Mouse (Mus musculus) MEL (cell line): Measurements from ENCODE around the gene Aspg. TPM values are rescaled to one million over a fixed set of nuclear protein-coding genes. Genes with fewer than 3 reads are reported as not detected.

Experiments used
- DNase-seq: peaks from one replicate; pipeline ENCODE4 v3.0.0; 2011; ENCODE audit warnings: low read depth, low spot score
- H3K27ac ChIP-seq: 2 replicates; pipeline ENCODE4 v1.5.1; 2012; ENCODE audit warnings: low read depth, mild to moderate bottlenecking, control low read depth, low read length, moderate library complexity; ENCODE audit not compliant: control insufficient read depth
- H3K27me3 ChIP-seq, 2 experiments: fragments of 150-350 bp in 1 of 2; sonication (generic) in 1 of 2; 2 replicates each; pipeline ENCODE4 v1.6.1; 2012; ENCODE audit warnings: low read length in 2 of 2, mild to moderate bottlenecking in 2 of 2, improper control_type of control experiment in 1 of 2, moderate library complexity in 1 of 2; ENCODE audit not compliant: insufficient read depth in 2 of 2, control insufficient read depth in 1 of 2
- H3K36me3 ChIP-seq, 2 experiments: 2 replicates each; pipeline ENCODE4 v1.6.1; 2012 to 2014; ENCODE audit warnings: low read length in 2 of 2, improper control_type of control experiment in 1 of 2, inconsistent platforms in 1 of 2, mild to moderate bottlenecking in 1 of 2; ENCODE audit not compliant: insufficient read depth in 2 of 2, control insufficient read depth in 1 of 2
- H3K4me1 ChIP-seq, 2 experiments: fragments of 150-350 bp in 1 of 2; sonication (generic) in 1 of 2; 2 replicates each; pipeline ENCODE4 v1.6.1; 2012; ENCODE audit warnings: low read length in 2 of 2, improper control_type of control experiment in 1 of 2, mild to moderate bottlenecking in 1 of 2; ENCODE audit not compliant: insufficient read depth in 2 of 2, control insufficient read depth in 1 of 2
- H3K4me3 ChIP-seq, 2 experiments: fragments of 150-350 bp in 1 of 2; sonication (generic) in 1 of 2; 2 replicates each; pipeline ENCODE4 v1.5.1; 2012; ENCODE audit warnings: low read depth in 2 of 2, low read length in 2 of 2, mild to moderate bottlenecking in 2 of 2, moderate library complexity in 2 of 2, control low read depth in 1 of 2, improper control_type of control experiment in 1 of 2; ENCODE audit not compliant: control insufficient read depth in 1 of 2, insufficient read depth in 1 of 2
- H3K79me2 ChIP-seq: 2 replicates; pipeline ENCODE4 v1.6.1; 2012; ENCODE audit warnings: mild to moderate bottlenecking, low read length, moderate library complexity; ENCODE audit not compliant: control insufficient read depth, poor library complexity, insufficient read depth
- H3K9ac ChIP-seq: 2 replicates; pipeline ENCODE4 v1.6.1; 2012; ENCODE audit warnings: low read depth, mild to moderate bottlenecking, control low read depth, low read length, moderate library complexity; ENCODE audit not compliant: control insufficient read depth, poor library complexity, severe bottlenecking
- H3K9me3 ChIP-seq: fragments of 150-350 bp; sonication (generic); replicated peaks from 2 replicates; pipeline ENCODE4 v1.6.1; 2012; ENCODE audit warnings: mild to moderate bottlenecking, low read length, improper control_type of control experiment, moderate library complexity; ENCODE audit not compliant: insufficient read depth
- BHLHE40 ChIP-seq: IDR thresholded peaks from 2 replicates; pipeline ENCODE4 v1.6.1; 2012; ENCODE audit warnings: low read depth, mild to moderate bottlenecking, inconsistent platforms, low read length, improper control_type of control experiment, borderline replicate concordance
- CTCF ChIP-seq, 3 experiments: IDR thresholded peaks in 2 of 3; conservative IDR thresholded peaks in 1 of 3; 2 replicates each; pipeline ENCODE4 v1.5.1; 2011 to 2012; ENCODE audit warnings: low read length in 3 of 3, low read depth in 2 of 3, mild to moderate bottlenecking in 2 of 3, improper control_type of control experiment in 1 of 3, inconsistent platforms in 1 of 3, mixed read lengths in 1 of 3, moderate library complexity in 1 of 3; ENCODE audit not compliant: control insufficient read depth in 1 of 3, insufficient read depth in 1 of 3, poor library complexity in 1 of 3, severe bottlenecking in 1 of 3
- E2F4 ChIP-seq: IDR thresholded peaks from 2 replicates; pipeline ENCODE4 v1.6.1; 2011; ENCODE audit warnings: low read depth, low read length, improper control_type of control experiment, borderline replicate concordance
- EP300 ChIP-seq, 2 experiments: IDR thresholded peaks; 2 replicates each; pipeline ENCODE4 v1.6.1; 2011; ENCODE audit warnings: improper control_type of control experiment in 2 of 2, low read length in 2 of 2, low read depth in 1 of 2, mild to moderate bottlenecking in 1 of 2
- GABPA ChIP-seq: IDR thresholded peaks from 2 replicates; pipeline ENCODE4 v1.6.1; 2012; ENCODE audit warnings: low read depth, mild to moderate bottlenecking, inconsistent platforms, low read length, improper control_type of control experiment, moderate library complexity
- HCFC1 ChIP-seq: IDR thresholded peaks from 2 replicates; pipeline ENCODE4 v1.6.1; 2012; ENCODE audit warnings: low read depth, mild to moderate bottlenecking, inconsistent platforms, low read length, improper control_type of control experiment, moderate library complexity
- JUND ChIP-seq: IDR thresholded peaks from 2 replicates; pipeline ENCODE4 v1.6.1; 2011; ENCODE audit warnings: low read depth, mild to moderate bottlenecking, improper control_type of control experiment, low read length
- KAT2A ChIP-seq: conservative IDR thresholded peaks from 2 replicates; pipeline ENCODE4 v1.6.1; 2012; ENCODE audit warnings: low read depth, low read length, improper control_type of control experiment, inconsistent platforms
- MAFK ChIP-seq: IDR thresholded peaks from 2 replicates; pipeline ENCODE4 v1.6.1; 2011; ENCODE audit warnings: low read depth, mild to moderate bottlenecking, low read length, improper control_type of control experiment, borderline replicate concordance
- MAX ChIP-seq: IDR thresholded peaks from 2 replicates; pipeline ENCODE4 v1.6.1; 2011; ENCODE audit warnings: low read length, improper control_type of control experiment
- MAZ ChIP-seq: IDR thresholded peaks from 2 replicates; pipeline ENCODE4 v1.6.1; 2012; ENCODE audit warnings: low read depth, mild to moderate bottlenecking, inconsistent platforms, low read length, improper control_type of control experiment
- MEF2A ChIP-seq: IDR thresholded peaks from 2 replicates; pipeline ENCODE4 v1.6.1; 2014; ENCODE audit warnings: low read depth, mild to moderate bottlenecking, inconsistent platforms, low read length, improper control_type of control experiment; ENCODE audit not compliant: poor library complexity, insufficient replicate concordance, severe bottlenecking; ENCODE audit errors: extremely low read depth
- MXI1 ChIP-seq: IDR thresholded peaks from 2 replicates; pipeline ENCODE4 v1.6.1; 2011; ENCODE audit warnings: mild to moderate bottlenecking, low read depth, low read length, improper control_type of control experiment
- MYB ChIP-seq: IDR thresholded peaks from 2 replicates; pipeline ENCODE4 v1.6.1; 2011; ENCODE audit warnings: mild to moderate bottlenecking, low read depth, low read length, improper control_type of control experiment
- NELFE ChIP-seq: IDR thresholded peaks from 2 replicates; pipeline ENCODE4 v1.6.1; 2011; ENCODE audit warnings: low read depth, low read length, improper control_type of control experiment
- POLR2A ChIP-seq, 2 experiments: IDR thresholded peaks; 2 replicates each; pipeline ENCODE4 v1.6.1; 2011 to 2012; ENCODE audit warnings: low read length in 2 of 2, mild to moderate bottlenecking in 2 of 2, control low read depth in 1 of 2, improper control_type of control experiment in 1 of 2, low read depth in 1 of 2, moderate library complexity in 1 of 2; ENCODE audit not compliant: control insufficient read depth in 1 of 2, insufficient read depth in 1 of 2, poor library complexity in 1 of 2
- POLR2AphosphoS2 ChIP-seq: IDR thresholded peaks from 2 replicates; pipeline ENCODE4 v1.6.1; 2011; ENCODE audit warnings: low read length, improper control_type of control experiment
- RAD21 ChIP-seq: IDR thresholded peaks from 2 replicates; pipeline ENCODE4 v1.6.1; 2011; ENCODE audit warnings: mild to moderate bottlenecking, low read depth, low read length, improper control_type of control experiment
- RCOR1 ChIP-seq: IDR thresholded peaks from 2 replicates; pipeline ENCODE4 v1.6.1; 2012; ENCODE audit warnings: low read depth, mild to moderate bottlenecking, inconsistent platforms, low read length, improper control_type of control experiment
- SIN3A ChIP-seq: IDR thresholded peaks from 2 replicates; pipeline ENCODE4 v1.6.1; 2012; ENCODE audit warnings: low read length, improper control_type of control experiment, inconsistent platforms
- SMC3 ChIP-seq: IDR thresholded peaks from 2 replicates; pipeline ENCODE4 v1.6.1; 2011; ENCODE audit warnings: low read depth, low read length, improper control_type of control experiment
- TBP ChIP-seq: IDR thresholded peaks from 2 replicates; pipeline ENCODE4 v1.8.0; 2011; ENCODE audit warnings: low read depth, low read length, improper control_type of control experiment
- TCF12 ChIP-seq: IDR thresholded peaks from 2 replicates; pipeline ENCODE4 v1.6.1; 2014; ENCODE audit warnings: low read depth, mild to moderate bottlenecking, inconsistent platforms, low read length, improper control_type of control experiment, moderate library complexity
- USF2 ChIP-seq, 2 experiments: IDR thresholded peaks; 2 replicates each; pipeline ENCODE4 v1.6.1; 2011 to 2012; ENCODE audit warnings: improper control_type of control experiment in 2 of 2, low read length in 2 of 2, borderline replicate concordance in 1 of 2, inconsistent platforms in 1 of 2, low read depth in 1 of 2, mild to moderate bottlenecking in 1 of 2; ENCODE audit not compliant: insufficient read depth in 1 of 2
- ZNF384 ChIP-seq: IDR thresholded peaks from 2 replicates; pipeline ENCODE4 v1.6.1; 2012; ENCODE audit warnings: low read depth, mild to moderate bottlenecking, inconsistent platforms, low read length, improper control_type of control experiment
- polyA plus RNA-seq, 2 experiments: library from polyadenylated mRNA; stranded (reverse) in 1 of 2; unstranded in 1 of 2; fragments of >175 nt in 1 of 2; fragments of >200 nt in 1 of 2; gene quantifications; 2 replicates each; pipeline versions ENCODE4 v1.2.1 to v1.2.4; 2012; ENCODE audit warnings: low replicate concordance in 2 of 2, low read depth in 1 of 2; ENCODE audit not compliant: insufficient read length in 2 of 2, insufficient read depth in 1 of 2, missing spikeins in 1 of 2
- total RNA-seq: library from RNA; depleted of rRNA; stranded (reverse); fragments of 300-350 nt; gene quantifications from 2 replicates; pipeline ENCODE4 v1.2.3, GENCODE M21; 2012

Gene Aspg
- total and polyA plus RNA-seq, 3 experiments = not detected

GRCm38 (mm10) chr12:112100106-112100505 lies 6.4 kb upstream of the Aspg start:
- TF ChIP-seq MAZ (no peak), KAT2A (no peak), USF2 (IDR thresholded peaks at IDR 0.05; ENCODE audit: borderline replicate concordance in 1 of 2, insufficient read depth in 1 of 2, low read depth in 1 of 2, low read length in 2 of 2) (no peak), CTCF (IDR thresholded peaks at IDR 0.05 in 2 of 3, conservative IDR thresholded peaks at IDR 0.05 in 1 of 3; ENCODE audit: control insufficient read depth in 1 of 3, insufficient read depth in 1 of 3, low read depth in 2 of 3, low read length in 3 of 3, poor library complexity in 1 of 3, severe bottlenecking in 1 of 3) (no peak), TBP (no peak), MXI1 (no peak), SIN3A (no peak)
- Histone ChIP-seq H3K27ac (no peak overlapping the region), H3K4me1 (no peaks in the 10 kb centered on the region), H3K9ac (no peak overlapping the region), H3K4me3 (no peak overlapping the region), H3K27me3 (no peaks in the 10 kb centered on the region), H3K9me3 (no peaks in the 10 kb centered on the region; the same call in none of the 2 replicates), H3K36me3 (no peaks in the 10 kb centered on the region), H3K79me2 (no peaks in the 10 kb centered on the region)
- no peak for DNase-seq

GRCm38 (mm10) chr12:112101045-112101444 lies 5.4 kb upstream of the Aspg start:
- no peaks in the 10 kb centered on the region for H3K4me1 ChIP-seq
- no peak for DNase-seq
- no peaks in the 10 kb centered on the region for H3K36me3 ChIP-seq
- H3K27me3 ChIP-seq = no peaks in the 10 kb centered on the region
- H3K9ac ChIP-seq = no peak overlapping the region
- no peak overlapping the region for H3K4me3 ChIP-seq
- no peak overlapping the region for H3K27ac ChIP-seq
- H3K9me3 ChIP-seq = no peaks in the 10 kb centered on the region; the same call in none of the 2 replicates
- H3K79me2 ChIP-seq = no peaks in the 10 kb centered on the region
- TF ChIP-seq SMC3 = no peak
- TF ChIP-seq RCOR1 = no peak
- TF ChIP-seq TCF12 = no peak
- TF ChIP-seq MYB = no peak
- TF ChIP-seq MAFK = no peak
- no peak for TF ChIP-seq JUND
- peak; percentile 10; the same call in 1 of the 2 replicates for TF ChIP-seq RAD21
- TF ChIP-seq MAX = no peak
- no peak for TF ChIP-seq E2F4

GRCm38 (mm10) chr12:112103179-112103578 lies 3.3 kb upstream of the Aspg start:
- DNase-seq = no peak
- Histone ChIP-seq H3K27me3 (no peaks in the 10 kb centered on the region), H3K9ac (no peak overlapping the region), H3K36me3 (no peaks in the 10 kb centered on the region), H3K9me3 (no peaks in the 10 kb centered on the region; the same call in none of the 2 replicates), H3K79me2 (no peaks in the 10 kb centered on the region), H3K4me1 (no peaks in the 10 kb centered on the region), H3K4me3 (no peak overlapping the region), H3K27ac (no peak overlapping the region)
- no peak for TF ChIP-seq HCFC1
- no peak for TF ChIP-seq NELFE
- no peak for TF ChIP-seq POLR2A (IDR thresholded peaks at IDR 0.05; ENCODE audit: control insufficient read depth in 1 of 2, insufficient read depth in 1 of 2, low read depth in 1 of 2, low read length in 2 of 2, poor library complexity in 1 of 2)
- no peak for TF ChIP-seq MAX
- no peak for TF ChIP-seq ZNF384
- TF ChIP-seq EP300 (IDR thresholded peaks at IDR 0.05; ENCODE audit: low read depth in 1 of 2, low read length in 2 of 2) = no peak
- no peak for TF ChIP-seq CTCF (IDR thresholded peaks at IDR 0.05 in 2 of 3, conservative IDR thresholded peaks at IDR 0.05 in 1 of 3; ENCODE audit: control insufficient read depth in 1 of 3, insufficient read depth in 1 of 3, low read depth in 2 of 3, low read length in 3 of 3, poor library complexity in 1 of 3, severe bottlenecking in 1 of 3)
- no peak for TF ChIP-seq E2F4
- TF ChIP-seq GABPA = no peak
- no peak for TF ChIP-seq POLR2AphosphoS2
- TF ChIP-seq MYB = no peak
- no peak for TF ChIP-seq BHLHE40
- no peak for TF ChIP-seq KAT2A
- TF ChIP-seq MEF2A = no peak
